Mouse (Mus musculus) neutrophil, adult 5-6 weeks (primary cell): ENCODE measurements around the gene Mrpl48. TPM values are rescaled to one million over a fixed set of nuclear protein-coding genes. Genes with fewer than 3 reads are reported as not detected.

Source experiments
- ATAC-seq: fragments of 151-379, 151-347 bp; 2 replicates; pipeline ENCODE4 v1.8.0; 2017; ENCODE audit warnings: mild to moderate bottlenecking, moderate TSS enrichment; ENCODE audit not compliant: insufficient number of reproducible peaks, poor library complexity, low FRiP score, severe bottlenecking; ENCODE audit errors: extremely low read depth
- total RNA-seq: library from RNA; stranded (forward); fragments of 200-1000 nt; gene quantifications from 2 replicates; pipeline ENCODE4 v1.2.3, GENCODE M21; 2017

Mrpl48 gene
- total RNA-seq, 1 experiment from 2014 or later = 30.7 TPM

DNA sequence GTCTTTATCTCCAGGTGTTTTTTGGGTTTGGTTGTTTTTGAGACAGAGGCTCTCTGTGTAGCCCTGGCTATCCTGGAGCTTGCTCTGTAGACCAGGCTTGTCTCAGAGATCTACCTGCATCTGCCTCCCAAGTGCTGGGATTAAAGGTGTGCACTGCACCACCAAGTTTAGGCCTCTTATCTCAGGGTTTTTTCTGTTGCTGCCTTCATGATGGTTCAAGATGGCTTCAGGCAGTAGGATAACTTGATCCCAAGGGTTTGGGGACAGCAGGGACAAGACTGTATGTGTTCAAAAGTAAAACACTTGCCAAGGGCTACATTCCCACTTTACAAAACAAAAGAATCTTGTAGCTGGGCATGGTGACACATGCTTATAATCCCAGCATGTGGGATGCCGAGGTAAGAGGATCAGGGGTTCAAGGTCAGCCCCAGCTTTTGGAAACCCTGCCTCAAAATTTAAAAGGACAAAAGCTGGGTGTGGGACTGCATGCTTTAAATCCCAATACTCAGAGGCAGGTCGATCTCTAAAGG is 106.2 kb downstream of the Mrpl48 start:
- no peak for ATAC-seq

DNA sequence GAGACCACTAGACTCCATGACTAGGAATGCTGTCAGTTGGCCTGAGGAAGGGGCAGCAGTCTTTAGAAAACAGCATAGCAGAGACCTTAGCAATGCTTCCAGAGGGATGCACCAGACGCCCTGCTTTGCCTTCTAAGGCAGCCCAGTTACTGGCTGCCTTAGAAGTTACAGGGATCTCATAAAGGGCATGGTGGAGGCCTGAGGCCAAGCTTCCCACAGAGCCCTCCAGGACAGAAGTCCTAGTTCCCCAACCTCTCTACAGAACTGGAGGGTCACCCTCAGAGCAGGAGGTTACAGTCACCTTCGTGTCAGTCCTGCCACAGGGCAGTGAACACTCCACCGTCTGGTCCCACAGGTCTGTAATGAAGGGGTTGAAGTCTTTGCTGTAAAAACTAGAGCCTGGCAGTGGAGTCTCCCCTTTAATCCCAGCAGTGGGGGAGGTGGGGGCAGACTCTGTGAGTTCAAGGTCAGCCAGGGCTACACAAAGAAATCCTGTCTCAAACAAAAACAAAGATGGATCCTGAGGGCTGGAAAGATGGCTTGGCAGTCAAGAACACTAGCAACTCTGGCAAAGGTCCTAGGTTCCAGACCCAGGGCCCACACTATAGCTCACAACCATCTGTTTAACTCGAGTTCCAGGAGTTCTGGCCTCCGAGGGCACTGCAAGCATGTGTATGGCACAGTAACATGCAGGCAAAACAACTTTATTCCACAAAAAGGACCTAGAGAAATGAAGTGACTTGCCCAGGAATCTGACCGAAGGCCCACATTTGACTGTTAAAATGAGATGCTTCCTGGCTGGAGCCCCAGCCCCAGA is 106.9 kb downstream of the Mrpl48 start:
- ATAC-seq = no peak

DNA sequence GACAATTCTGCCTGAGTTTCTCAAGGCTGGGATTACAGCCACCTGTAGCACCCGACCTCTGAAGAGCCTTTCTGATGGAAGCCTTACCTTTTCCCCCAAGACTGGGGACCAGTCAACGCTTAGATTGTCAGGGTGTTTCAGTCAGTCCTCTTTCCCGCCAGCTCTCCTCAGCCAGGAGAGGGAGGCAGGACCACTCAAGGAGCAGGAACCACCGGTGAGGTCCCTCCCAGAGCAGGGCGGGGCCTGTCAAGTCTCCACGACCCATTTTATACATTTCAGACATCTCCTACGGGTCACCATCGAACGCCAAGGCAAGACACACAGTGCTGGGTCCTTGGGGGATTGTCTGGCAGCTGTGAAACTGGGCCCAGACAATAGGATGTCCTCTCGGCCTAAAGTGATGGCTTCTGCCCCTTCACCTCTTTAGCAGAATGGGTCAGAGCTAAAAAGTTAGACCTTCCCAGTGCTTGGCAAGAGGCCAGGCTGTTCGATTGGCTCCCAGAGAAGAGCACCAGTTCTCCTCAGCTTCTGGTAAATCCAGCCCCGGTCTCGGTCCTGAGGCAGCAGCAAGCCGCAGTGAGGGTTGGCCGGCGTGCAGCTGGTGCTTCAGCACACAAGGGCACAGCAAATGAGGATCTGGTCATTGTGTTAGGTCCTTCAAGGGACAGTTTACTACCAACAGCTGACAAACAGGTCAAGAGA is 107.7 kb downstream of the Mrpl48 start:
- ATAC-seq = no peak

DNA sequence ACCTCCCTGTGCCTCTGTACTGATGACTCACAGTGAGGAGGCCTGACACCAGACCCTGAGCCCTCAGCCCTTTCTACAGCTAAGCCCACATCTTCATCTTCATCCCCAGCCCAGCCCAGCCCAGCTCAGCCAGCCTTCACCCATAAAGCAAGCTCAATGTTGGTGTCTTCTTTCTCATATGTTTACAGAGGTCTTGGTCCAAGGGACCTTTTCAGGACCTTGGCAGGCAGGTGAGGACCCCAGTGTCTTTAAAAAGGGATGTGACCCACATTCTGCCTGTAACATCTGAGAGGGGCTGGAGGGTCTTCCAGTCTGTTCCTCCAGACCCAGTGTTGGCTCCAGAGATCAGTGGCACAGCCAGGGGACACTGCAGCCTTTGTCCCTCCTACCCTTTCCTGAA is 108.6 kb downstream of the Mrpl48 start:
- ATAC-seq = no peak

DNA sequence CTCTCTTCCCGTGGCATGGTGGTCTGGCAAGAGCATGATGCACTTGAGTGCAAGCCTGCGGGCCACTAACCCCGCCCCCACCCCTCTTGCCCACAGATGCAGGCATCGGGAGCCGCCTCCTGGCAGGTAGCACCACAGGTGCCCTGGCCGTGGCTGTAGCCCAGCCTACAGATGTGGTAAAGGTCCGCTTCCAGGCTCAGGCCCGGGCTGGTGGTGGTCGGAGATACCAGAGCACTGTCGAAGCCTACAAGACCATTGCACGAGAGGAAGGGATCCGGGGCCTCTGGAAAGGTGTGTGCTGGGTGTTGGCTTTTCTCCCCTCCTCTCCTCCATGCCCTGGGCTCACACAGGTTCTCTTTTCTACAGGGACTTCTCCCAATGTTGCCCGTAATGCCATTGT is 110.1 kb downstream of the Mrpl48 start:
- no peak for ATAC-seq

DNA sequence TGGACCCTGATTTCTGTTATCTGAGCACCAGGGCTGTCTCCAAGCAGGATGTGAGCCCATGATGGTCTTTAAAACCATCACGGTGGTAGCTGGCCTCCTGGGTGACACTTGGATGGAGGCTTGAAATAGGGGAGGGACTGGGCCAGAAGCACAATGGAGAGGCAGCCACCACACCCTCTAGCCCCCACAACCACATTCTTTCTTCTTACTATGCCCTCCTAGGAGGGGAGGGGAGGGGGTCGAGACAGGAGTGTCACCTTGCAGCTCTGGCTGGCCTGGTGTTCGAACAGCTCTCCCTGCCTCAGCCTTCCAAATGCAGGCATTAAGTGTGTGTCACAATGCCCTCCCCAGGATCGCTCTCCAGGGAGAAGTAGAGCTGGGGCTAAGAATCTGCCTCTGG is 110.7 kb downstream of the Mrpl48 start:
- ATAC-seq = no peak

DNA sequence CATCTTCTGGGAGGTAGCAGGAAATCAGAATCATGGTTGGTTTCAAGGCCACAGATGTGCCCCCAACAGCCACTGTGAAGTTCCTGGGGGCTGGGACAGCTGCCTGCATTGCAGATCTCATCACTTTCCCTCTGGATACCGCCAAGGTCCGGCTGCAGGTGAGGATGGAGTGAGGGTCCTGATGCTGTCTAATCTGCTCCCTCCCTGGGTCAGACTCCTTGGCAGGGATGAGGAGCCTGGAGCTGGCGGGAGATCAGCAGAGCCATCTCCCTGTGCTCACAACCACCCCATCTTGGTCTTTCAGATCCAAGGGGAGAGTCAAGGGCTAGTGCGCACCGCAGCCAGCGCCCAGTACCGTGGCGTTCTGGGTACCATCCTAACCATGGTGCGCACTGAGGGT is 111.3 kb downstream of the Mrpl48 start:
- no peak for ATAC-seq

DNA sequence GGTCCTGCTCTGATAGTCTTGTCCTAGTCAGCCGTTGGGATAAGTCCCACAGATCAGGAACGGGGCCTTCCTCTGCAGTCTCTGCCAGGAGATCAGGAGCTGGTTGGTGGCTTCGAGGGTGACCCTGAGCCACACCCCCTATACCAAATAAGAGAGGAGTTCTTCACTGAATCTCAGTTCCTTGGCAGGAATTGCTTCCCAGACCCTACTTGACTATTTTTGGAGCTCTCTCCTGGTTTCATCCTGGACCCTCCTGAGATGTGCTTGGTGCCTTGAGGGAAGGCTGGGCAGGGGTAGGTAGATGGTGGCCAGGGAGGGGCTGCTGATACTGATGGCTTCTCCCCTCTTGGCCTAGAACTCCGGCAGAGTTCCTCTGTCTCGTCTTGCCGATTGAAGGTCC is 111.7 kb downstream of the Mrpl48 start:
- ATAC-seq = no peak

Other genes starting within 250 kb of the Mrpl48 start
- 31.9 and 50.4 TPM in 2 replicates for gene C2cd3, start 236.1 kb downstream of the Mrpl48 start, total RNA-seq
- gene Ppme1, start 236.0 kb downstream of the Mrpl48 start, total RNA-seq = 34.4 and 40.6 TPM in 2 replicates
- not detected in 2 replicates for gene Ucp3, start 135.3 kb downstream of the Mrpl48 start, total RNA-seq
- gene Ucp2, start 115.0 kb downstream of the Mrpl48 start, total RNA-seq = 453 and 500 TPM in 2 replicates
- 1.0 and 1.5 TPM in 2 replicates for gene Dnajb13, start 93.3 kb downstream of the Mrpl48 start, total RNA-seq
- gene Coa4, start 71.2 kb downstream of the Mrpl48 start, total RNA-seq = 9.5 and 16.9 TPM in 2 replicates
- 101 and 104 TPM in 2 replicates for gene Rab6a, start 891 bp downstream of the Mrpl48 start, total RNA-seq
- 0.35 TPM in 1 of 2 replicates, not detected in the other for gene Plekhb1, start 54.1 kb upstream of the Mrpl48 start, total RNA-seq
- 13.3 and 13.4 TPM in 2 replicates for gene Fam168a, start 98.3 kb upstream of the Mrpl48 start, total RNA-seq